Mouse (Mus musculus): Measurements from ENCODE around the gene Exoc6. TPM values are rescaled to one million over a fixed set of nuclear protein-coding genes. Genes with fewer than 3 reads are reported as not detected.

Gene Exoc6
- polyA plus RNA-seq, 1 experiment: 17.1 TPM

Other genes starting within 250 kb of the Exoc6 start
- gene Ide, start 212.6 kb upstream of the Exoc6 start, polyA plus RNA-seq (2012; rRNA removed): 27.9 and 28.5 TPM in 2 replicates
- 1.6 and 1.7 TPM in 2 replicates for gene Kif11, start 174.0 kb upstream of the Exoc6 start, polyA plus RNA-seq (2012; rRNA removed)
- 4.7 and 5.3 TPM in 2 replicates for gene Hhex, start 115.6 kb upstream of the Exoc6 start, polyA plus RNA-seq (2012; rRNA removed)
- 0.03 and 0.04 TPM in 2 replicates for gene Cyp26c1, start 135.2 kb downstream of the Exoc6 start, polyA plus RNA-seq (2012; rRNA removed)
- gene Cyp26a1, start 147.4 kb downstream of the Exoc6 start, polyA plus RNA-seq (2012; rRNA removed): 0.09 and 0.14 TPM in 2 replicates

Measured in urinary bladder, adult 2 months (tissue).